16 mouse cellular contexts compared by ENCODE assay signal in the genomic region with DNA sequence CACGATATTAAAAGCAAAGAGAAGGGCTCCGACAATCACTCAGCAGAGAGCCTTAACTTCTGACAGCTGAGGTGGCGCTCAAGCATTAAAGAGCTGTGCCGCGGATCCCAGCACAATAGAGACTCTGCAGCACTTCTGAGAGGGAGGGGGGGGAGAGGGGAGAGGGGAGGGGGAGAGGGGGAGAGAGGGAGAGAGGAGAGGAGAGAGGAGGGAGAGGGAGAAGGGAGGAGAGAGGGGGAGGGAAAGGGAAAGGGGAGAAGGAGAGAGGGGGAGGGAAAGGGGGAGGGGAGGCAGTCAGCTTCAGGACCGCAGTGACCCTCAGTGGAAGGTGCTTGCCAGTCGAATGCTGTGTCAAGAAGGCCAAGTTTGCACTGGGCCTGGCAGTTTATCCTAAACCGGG. TPM values are rescaled to one million over a fixed set of nuclear protein-coding genes. Genes with fewer than 3 reads are reported as not detected.
DNase-seq lines count a peak whose midpoint lies in the region; ATAC-seq lines count a peak whose summit lies in the region.
"Had no signal": no experiment of that assay in that cellular context is flagged by ENCODE, and none has a peak within 500 bp of the region (broad histone marks: within the 10 kb centered on the region; RNA-seq: fewer than 3 reads in every experiment).

No protein-coding gene starts in this region.

- no peaks in the 10 kb centered on the region for H3K9me3 ChIP-seq in hindbrain, embryonic 11.5 days (ENCODE audit: control insufficient read depth, low read length)
- no peaks in the 10 kb centered on the region for H3K9me3 ChIP-seq in midbrain, embryonic 15.5 days
- H3K9me3 ChIP-seq: embryonic facial prominence, embryonic 12.5 days; stomach, embryonic 15.5 days had no signal

- peak; percentile 45 for ATAC-seq in hindbrain, embryonic 11.5 days (ENCODE audit: low FRiP score)
- peak; percentile 38; the same call in 1 of the 2 replicates for ATAC-seq in midbrain, embryonic 15.5 days (replicated peaks)
- ATAC-seq in erythroblast, adult 5-6 weeks (replicated peaks; ENCODE audit: low FRiP score, poor library complexity, severe bottlenecking), result no peak

- no peak overlapping the region for H3K4me2 ChIP-seq in hindbrain, embryonic 11.5 days (replicated peaks; ENCODE audit: low read depth, low read length)
- H3K4me2 ChIP-seq in midbrain, embryonic 15.5 days, result no peak overlapping the region; the same call in 1 of the 2 replicates
- H3K4me2 ChIP-seq: embryonic facial prominence, embryonic 12.5 days; liver, embryonic 11.5 days; stomach, embryonic 15.5 days had no signal

- WGBS in hindbrain, embryonic 11.5 days, result 15% methylated on average over 8 of the region's 8 CpGs
- 11% methylated on average over 8 of the region's 8 CpGs for WGBS in midbrain, embryonic 15.5 days

- no peak overlapping the region for H3K27ac ChIP-seq in hindbrain, embryonic 11.5 days (ENCODE audit: low read depth, low read length)
- 0 out of 2 replicates have a peak overlapping the region, but pooled peaks have one; percentile 15 for H3K27ac ChIP-seq in midbrain, embryonic 15.5 days
- H3K27ac ChIP-seq: embryonic facial prominence, embryonic 12.5 days; kidney, postnatal 0 days; left cerebral cortex, adult 2 months; stomach, embryonic 15.5 days had no signal

- H3K36me3 ChIP-seq in hindbrain, embryonic 11.5 days (ENCODE audit: control insufficient read depth, insufficient read depth, low read length), result no peaks in the 10 kb centered on the region
- no peaks in the 10 kb centered on the region for H3K36me3 ChIP-seq in midbrain, embryonic 15.5 days (replicated peaks)
- H3K36me3 ChIP-seq: embryonic facial prominence, embryonic 12.5 days; stomach, embryonic 15.5 days had no signal

- no peak overlapping the region for H3K9ac ChIP-seq in hindbrain, embryonic 11.5 days (ENCODE audit: low read depth, low read length)
- no peak overlapping the region for H3K9ac ChIP-seq in midbrain, embryonic 15.5 days
- H3K9ac ChIP-seq: embryonic facial prominence, embryonic 12.5 days; stomach, embryonic 15.5 days had no signal

- H3K4me1 ChIP-seq in hindbrain, embryonic 11.5 days (replicated peaks; ENCODE audit: control insufficient read depth, insufficient read depth, low read length), result 0 out of 2 replicates have a peak, but pooled peaks cover 3% of the 10 kb centered on the region
- peaks cover 19% of the 10 kb centered on the region for H3K4me1 ChIP-seq in midbrain, embryonic 15.5 days
- H3K4me1 ChIP-seq: embryonic facial prominence, embryonic 12.5 days had no signal

- DNase-seq in ZHBTc4 (ENCODE audit: low read depth, low spot score), result peak; percentile 14
- peak; percentile 68 for DNase-seq in embryo, embryonic 10.5 days (ENCODE audit: low spot score)
- DNase-seq in hindbrain, embryonic 11.5 days (ENCODE audit: low spot score), result peak; percentile 50
- DNase-seq in kidney, postnatal 25 days, result no peak
- DNase-seq in urinary bladder, adult 2 months (ENCODE audit: low spot score), result no peak
- DNase-seq in thymus, postnatal 25 days, result no peak
- DNase-seq: lung, postnatal 14 days; right cerebral cortex, postnatal 25 days had no signal

- no peaks in the 10 kb centered on the region for H3K27me3 ChIP-seq in hindbrain, embryonic 11.5 days (ENCODE audit: control insufficient read depth, insufficient read depth, low read length)
- no peaks in the 10 kb centered on the region for H3K27me3 ChIP-seq in midbrain, embryonic 15.5 days (replicated peaks)
- H3K27me3 ChIP-seq: embryonic facial prominence, embryonic 12.5 days; stomach, embryonic 15.5 days had no signal

- no peak overlapping the region for H3K4me3 ChIP-seq in hindbrain, embryonic 11.5 days (ENCODE audit: low read depth, low read length)
- no peak overlapping the region for H3K4me3 ChIP-seq in midbrain, embryonic 15.5 days
- H3K4me3 ChIP-seq: embryonic facial prominence, embryonic 12.5 days; left cerebral cortex, adult 2 months; myocyte; stomach, embryonic 15.5 days had no signal

RNA-seq across cellular contexts. Expression of a gene that starts 34.1 kb away (rescaled TPM):
- 1,005 and 1,072 TPM in 2 replicates for polyA plus RNA-seq in hindbrain, embryonic 11.5 days (2014; fragmentation: Nextera tagmentation; extraction: Ambion mirVana)
- 613 and 619 TPM in 2 replicates for polyA plus RNA-seq in midbrain, embryonic 15.5 days (2015; fragmentation: Nextera tagmentation; extraction: Ambion mirVana)
- total RNA-seq in erythroblast, adult 5-6 weeks (2015; ENCODE audit: low replicate concordance), result 1,739 and 1,947 TPM in 2 replicates
- total RNA-seq in erythroblast, adult 5-6 weeks (2017; ENCODE audit: low replicate concordance), result 548 and 914 TPM in 2 replicates
- polyA plus RNA-seq in urinary bladder, adult 2 months (2012; rRNA removed), result 2,550 and 3,005 TPM in 2 replicates

Comparison
In these comparisons a context has a peak if more than half of its experiments do, and no peak if none do; other contexts are left out.
1. DNase-seq: peak in ZHBTc4 (single experiment), embryo, embryonic 10.5 days (single experiment) and hindbrain, embryonic 11.5 days (single experiment); none in kidney, postnatal 25 days (0 of 2), urinary bladder, adult 2 months (single experiment) and thymus, postnatal 25 days (single experiment).